Mouse (Mus musculus): ENCODE results near the gene Gng3. TPM values are rescaled to one million over a fixed set of nuclear protein-coding genes. Genes with fewer than 3 reads are reported as not detected.

Gene Gng3
- 32.7 and 80.6 TPM in 2 replicates for polyA plus RNA-seq (2015; fragmentation: Nextera tagmentation; extraction: Ambion mirVana)

DNA sequence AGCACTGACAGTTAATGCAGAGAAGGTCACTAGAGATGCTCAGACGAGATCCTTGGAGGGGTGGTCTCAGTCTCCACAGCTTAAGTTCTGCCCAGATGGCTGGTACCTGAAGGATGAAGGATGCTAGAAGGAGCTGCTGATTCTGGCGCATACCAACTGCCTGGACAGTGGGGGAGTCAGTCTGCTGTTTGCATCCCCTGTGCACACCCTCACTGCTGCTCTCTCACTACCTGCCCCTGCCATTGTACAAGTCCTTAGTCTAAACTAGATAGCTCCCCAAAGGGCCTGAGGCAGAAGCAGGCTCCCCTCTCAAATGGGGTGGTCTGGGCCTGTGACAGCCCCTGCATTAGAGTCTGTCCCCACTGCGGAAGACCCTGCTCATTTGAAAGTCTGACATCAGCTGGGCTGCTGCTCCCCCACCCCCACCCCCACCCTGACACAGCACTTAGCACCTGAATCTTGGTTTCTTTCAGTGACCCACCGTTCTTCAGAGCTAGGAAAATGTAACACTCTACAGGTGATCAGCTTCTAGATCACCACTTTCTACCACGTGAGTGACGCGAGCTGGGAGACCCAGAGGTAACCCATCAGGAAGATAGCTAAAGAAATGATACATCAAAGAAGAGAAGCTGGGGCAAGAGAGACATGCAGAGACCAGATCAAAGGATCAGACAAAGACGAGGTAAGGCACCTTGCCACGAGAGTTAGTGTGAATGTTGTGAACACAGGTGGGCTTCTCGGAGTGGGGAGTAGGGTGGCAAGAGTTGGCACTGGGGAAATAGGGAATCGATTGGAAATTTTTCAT, at the start of gene Gng3:
Gng3 (minus strand) TSS at position 92 of the 805 bp plus-strand sequence.

DNA sequence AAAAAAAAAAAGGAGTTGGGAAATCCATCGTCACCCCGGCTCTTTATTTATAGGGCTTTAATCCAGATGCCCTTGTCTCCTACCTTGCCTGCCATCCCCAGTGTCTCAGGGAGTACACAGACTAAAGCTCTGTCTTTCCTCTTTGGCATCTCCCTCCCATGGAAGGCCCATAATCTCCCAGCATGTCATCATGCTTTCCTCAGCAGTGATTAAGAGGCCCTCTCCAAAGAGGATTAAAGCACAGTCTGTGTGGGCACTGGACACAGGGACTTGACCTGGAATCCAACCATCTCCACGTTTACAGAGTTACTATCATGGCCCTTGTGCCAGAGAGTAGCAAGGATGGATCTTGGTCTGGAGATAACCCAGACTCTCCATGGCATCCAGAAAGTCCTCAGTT, 44.6 kb upstream of the Gng3 start, which contains the start of the genes Lbhd1 and Gm49403:
Lbhd1 (plus strand) TSS at position 117 of the 400 bp plus-strand sequence.
Gm49403 (plus strand) TSS at position 315 of the 400 bp plus-strand sequence.

DNA sequence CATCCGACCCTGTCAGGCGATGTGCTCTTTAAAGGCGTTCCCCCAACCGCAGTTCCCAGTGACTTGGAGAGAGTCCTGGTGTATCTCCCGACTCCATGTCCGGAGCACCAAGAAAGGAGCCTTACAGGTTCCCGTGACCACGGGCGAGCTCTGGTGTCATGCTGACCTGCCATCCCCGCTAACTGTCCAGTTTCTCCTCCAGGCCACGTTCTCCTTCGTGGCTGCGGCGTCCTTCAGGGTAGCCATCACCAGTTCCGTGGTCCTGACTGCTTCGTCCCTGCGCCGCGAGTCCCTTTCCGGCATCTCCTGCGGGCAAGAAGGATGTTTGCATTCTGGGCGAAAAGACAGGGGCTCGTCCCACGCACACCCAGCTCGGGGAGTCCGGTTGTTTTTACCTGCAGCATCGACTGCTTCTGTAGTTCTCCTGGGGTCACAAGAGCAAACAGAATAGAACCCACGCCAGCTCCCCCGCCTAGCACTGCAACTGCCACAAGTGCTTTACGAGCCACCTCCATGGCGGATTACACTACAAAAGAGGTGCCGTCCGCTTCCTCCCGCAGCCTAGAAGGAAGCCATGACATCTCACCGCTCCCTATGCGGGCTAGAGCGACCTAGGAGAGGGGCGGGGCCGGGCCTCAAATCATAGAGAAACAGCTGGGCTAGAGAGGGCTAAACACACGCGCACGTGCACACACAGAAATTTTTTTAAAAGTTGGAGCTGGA, 41.5 kb upstream of the Gng3 start, which contains the start of gene Uqcc3:
Uqcc3 (minus strand) TSS at position 613 of the 723 bp plus-strand sequence.

DNA sequence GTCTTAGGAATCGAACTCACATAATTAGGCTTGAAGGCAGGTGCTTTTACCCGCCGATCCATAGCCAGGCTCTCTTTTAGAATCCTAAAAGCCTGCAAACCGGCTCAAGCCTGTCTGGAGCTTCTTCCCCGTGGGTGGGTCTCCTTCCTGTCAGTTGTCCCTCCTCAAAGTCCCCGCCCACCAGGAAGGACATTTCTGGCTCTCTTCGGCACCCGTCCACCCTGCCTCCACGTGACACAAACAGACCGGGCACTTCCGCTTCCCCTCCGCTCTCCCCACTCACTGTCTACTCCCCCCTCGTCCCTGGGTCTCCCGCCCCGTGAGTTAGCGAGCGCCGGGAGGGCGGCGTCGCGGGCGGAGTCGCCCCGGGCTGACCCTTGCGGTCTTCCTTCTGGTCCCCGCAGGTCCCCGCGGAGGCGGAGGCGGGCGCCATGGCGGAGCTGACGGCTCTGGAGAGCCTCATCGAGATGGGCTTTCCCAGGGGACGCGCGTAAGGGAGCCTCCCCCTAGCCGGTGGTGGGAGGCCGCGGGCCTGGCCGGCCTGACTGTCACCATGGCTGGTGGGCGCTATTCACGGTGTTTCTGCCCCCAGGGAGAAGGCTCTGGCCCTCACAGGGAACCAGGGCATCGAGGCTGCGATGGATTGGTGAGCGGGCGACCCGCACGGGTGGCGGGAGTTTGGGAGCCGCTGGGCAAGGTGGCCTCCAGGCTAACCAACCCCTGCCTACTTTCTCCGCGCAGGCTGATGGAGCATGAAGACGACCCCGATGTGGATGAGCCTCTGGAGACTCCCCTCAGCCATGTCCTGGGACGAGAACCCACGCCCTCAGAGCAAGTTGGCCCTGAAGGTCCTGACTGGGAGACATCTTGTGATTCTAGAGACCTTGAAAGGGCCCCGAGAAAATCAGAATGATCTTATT, 32.5 kb upstream of the Gng3 start, which contains the start of gene Ubxn1:
Ubxn1 (plus strand) TSS at position 230 of the 920 bp plus-strand sequence.

DNA sequence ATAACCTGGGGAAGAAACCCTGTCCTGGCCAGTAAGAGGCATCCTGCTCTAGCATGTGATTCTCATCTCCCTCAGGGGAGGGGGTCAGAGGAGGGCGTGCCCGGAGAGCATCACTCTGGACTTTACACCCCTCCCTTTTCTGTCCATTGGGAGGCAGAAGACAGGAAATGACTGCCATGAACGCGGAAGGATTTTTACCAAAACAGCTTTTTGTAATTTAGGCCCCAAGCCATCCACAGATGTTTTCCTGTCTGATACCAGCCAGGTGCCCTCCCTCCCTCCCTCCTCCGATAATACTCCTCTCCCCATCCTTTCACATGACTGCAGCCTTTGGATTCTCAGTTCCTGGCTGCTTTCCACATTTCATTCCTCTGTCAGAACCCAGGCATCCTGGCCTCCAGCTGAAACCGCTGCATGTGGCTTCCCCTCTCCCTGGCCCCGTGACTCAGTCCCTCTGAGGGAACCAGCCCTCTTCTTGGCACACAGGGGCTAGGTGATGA, 11.5 kb upstream of the Gng3 start, which contains the start of gene Lrrn4cl:
Lrrn4cl (plus strand) TSS at position 367 of the 500 bp plus-strand sequence.

DNA sequence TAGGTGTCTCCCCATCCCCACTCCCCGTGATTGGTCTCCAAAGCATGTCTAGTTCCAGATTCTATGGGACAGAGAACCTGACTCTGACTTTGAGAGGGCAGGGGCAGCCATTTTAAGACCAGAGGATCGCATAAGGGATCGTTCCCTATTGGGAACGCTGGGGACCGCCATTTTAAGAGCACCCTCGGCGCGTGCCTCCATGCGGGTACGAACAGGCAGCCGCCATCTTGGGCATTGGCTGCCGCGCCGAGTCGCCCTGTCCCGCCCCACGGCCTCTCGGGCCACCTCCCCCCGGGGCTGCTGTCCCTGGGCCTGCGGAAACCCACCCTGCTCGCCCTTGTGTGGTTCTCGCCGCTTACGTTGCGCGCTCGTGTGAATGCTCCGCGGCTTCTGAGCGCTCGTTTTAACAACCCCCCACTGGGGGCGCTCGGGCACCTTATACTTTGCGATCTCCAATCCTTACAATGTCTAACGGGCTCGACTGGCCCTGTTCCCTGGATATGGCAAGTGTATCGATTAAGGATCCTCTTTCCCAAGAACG, 1.7 kb downstream of the Gng3 start, which contains the start of gene Bscl2:
Bscl2 (plus strand) TSS at position 217 of the 541 bp plus-strand sequence.

DNA sequence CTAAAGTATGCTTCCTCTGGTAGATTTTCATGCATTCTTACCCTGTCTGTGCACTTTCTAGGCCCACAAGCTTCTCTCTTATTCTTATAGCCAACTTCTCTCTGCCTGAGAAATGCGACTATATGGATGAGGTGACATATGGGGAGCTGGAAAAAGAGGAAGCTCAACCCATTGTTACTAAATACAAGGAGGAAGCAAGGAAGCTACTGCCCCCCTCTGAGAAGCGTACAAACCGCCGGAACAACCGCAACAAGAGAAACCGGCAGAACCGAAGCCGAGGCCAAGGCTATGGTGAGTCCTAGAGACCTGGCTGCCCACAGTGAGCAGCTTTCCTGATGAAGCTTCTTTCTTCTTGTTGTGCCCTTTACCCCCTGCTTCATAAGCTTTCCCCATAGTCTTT, 9.3 kb downstream of the Gng3 start, which contains the start of gene AC129217.1:
AC129217.1 (plus strand) TSS at position 114 of the 400 bp plus-strand sequence.

DNA sequence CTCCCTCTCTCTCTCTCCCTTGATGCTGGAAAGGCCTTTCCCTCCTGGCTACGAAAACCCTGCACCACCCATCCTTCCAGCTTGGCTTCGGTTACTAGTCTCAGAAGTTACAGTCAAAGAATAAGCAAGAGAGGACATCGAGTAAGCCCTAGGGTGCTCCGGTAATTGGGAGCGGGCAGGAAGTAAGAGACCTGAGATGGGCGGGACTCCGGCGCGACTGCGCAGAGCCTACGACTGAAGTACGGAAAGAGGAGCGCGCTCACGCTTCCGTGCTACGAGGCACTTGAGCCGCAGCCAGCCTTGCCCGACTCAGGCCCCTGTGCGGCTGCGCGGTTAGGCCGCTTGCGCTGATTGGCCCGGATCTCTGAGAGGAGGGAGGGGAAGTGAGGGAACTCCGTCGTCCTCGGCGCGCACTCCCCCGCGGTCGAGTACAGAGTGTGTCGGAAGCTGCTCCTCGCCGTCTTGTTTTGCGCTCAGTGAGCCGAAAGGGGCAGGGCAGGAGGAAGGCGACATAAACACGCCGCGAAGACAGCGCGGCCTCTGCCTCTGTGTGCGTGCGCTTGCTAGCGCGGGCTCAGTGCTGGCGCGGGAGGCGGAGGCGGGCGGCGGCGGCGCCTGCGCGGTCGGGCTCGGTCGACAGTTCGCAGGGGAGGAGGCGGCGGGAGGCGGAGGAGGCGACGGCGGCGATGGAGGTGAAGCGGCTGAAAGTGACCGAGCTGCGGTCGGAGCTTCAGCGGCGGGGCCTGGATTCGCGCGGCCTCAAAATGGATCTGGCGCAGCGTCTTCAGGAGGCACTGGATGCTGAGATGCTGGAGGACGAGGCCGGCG, 19.2 kb downstream of the Gng3 start, which contains the start of gene Hnrnpul2:
Hnrnpul2 (plus strand) TSS at position 415 of the 828 bp plus-strand sequence.

DNA sequence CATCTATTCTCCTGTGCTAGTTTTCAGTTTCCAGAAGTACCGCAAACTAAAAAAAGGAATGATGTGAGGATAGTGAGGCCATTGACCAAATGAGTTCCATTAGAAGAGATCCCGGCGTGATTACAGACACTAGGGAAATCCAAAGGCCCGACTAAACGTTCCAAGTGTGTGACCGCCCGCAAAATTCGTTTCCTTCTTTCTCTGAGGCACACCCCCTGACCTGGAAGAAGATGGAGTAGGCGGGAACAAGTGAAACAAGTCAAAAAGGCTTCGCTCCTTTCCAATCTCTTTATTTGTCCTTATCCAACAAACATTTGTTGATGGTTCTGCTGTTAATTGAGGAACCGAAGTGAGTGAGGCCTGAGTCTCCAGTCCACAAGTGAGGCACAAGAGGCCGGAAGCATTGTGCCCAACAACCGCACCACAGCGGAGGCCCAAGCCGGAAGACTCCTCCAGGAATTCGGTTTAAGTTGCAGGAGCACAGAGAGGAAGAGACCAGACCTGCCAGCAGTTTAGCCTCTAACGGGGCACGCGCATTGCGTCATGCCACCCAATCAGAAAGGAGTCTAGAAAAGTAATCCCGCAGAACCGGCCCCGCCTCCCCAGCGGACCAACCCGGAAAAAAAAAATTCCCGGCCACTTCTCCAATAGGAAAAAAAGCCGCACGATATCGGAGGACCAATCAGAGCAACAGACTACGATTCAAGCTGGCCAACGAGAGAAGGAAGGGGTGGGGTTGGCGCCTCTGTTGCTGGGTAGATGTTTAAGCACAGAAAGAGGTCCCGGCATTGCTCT, 20.0 kb downstream of the Gng3 start, which contains the start of gene Ttc9c:
Ttc9c (minus strand) TSS at position 533 of the 795 bp plus-strand sequence.

DNA sequence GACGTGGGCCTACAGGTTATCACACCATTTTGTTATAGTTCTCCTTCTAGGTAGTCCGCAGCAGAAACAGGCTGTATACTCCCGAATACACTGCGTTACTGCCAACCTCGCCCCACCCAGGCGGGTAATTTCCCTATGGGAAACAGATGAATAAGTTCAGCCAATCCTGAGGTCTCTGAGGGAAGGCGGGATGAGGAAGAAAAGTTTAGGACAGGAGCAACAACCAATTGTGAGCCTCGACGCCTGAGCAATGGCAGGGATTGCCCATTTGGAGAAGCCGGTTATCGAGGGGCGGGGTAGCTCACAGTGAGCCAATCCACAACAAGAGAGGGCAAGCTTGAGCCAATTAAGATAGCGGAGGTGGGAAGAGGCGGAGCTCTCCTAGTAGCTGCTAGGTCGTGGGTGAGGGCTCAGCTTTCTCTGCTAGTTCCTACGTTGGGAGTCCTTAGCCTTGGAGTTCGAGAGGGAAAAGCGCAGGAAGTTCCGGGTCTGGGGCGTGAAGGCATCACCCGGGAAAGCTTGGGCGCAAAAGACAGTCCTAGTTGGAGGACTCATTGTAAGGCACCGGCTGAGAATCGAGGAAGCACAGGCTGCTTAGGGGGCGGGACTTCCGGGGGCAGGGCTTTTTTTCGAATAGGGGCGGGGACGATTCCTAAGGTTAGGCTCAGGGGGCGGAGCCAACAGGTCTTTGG, 36.7 kb downstream of the Gng3 start, which contains the start of gene Zbtb3:
Zbtb3 (plus strand) TSS at position 426 of the 692 bp plus-strand sequence.

DNA sequence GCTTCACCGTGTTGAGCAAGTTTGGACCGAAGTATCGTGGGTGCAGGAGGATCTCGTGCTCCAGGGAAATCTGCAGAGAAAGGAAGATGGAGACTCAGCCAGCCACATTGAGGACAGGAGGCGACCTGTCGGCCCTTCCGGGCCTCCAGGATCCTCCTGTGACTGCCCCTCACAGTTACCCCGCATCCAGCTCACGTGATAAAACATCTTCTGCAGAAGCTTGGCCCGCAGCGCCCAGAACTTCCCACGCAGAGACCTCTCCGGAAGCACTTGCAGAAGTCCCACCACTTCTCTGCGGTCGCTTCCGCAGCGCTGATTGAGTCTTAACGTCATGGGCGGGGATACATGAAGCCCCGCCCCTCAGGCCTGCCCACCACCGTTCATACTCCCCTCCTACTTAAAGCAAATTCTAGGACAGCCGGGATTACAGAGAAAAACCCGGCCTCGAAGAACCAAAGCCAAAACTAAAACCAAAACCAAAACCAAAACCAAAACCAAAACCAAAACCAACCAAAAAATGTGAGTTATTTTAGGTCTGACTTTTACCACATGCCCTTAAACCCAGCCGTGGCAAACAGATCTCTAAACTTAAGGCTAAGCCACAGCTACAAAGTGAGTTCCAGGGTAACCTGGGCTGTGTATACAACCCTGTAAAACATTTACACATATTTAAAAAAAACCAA, 40.6 kb downstream of the Gng3 start, which contains the start of gene Polr2g:
Polr2g (minus strand) TSS at position 314 of the 683 bp plus-strand sequence.

Small RNA genes within 50 kb of the gene (microRNA-seq; reads per million reads assigned to microRNA genes)
- not detected for gene Mir5136 (ENCODE audit: borderline replicate concordance, insufficient number of aligned reads)

Other genes starting within 250 kb of the Gng3 start
- 0.18 and 0.49 TPM in 2 replicates for gene Slc22a8, start 247.9 kb downstream of the Gng3 start, polyA plus RNA-seq (2015; fragmentation: Nextera tagmentation; extraction: Ambion mirVana)
- 0.23 and 0.54 TPM in 2 replicates for gene Slc22a6, start 221.2 kb downstream of the Gng3 start, polyA plus RNA-seq (2015; fragmentation: Nextera tagmentation; extraction: Ambion mirVana)
- gene Chrm1, start 175.4 kb downstream of the Gng3 start, polyA plus RNA-seq (2015; fragmentation: Nextera tagmentation; extraction: Ambion mirVana), result 0.91 and 2.2 TPM in 2 replicates
- gene Slc3a2, start 115.8 kb downstream of the Gng3 start, polyA plus RNA-seq (2015; fragmentation: Nextera tagmentation; extraction: Ambion mirVana), result 83.1 and 141 TPM in 2 replicates
- 55.6 and 64.3 TPM in 2 replicates for gene Wdr74, start 103.4 kb downstream of the Gng3 start, polyA plus RNA-seq (2015; fragmentation: Nextera tagmentation; extraction: Ambion mirVana)
- not detected in 2 replicates for gene 1700092M07Rik, start 98.5 kb downstream of the Gng3 start, polyA plus RNA-seq (2015; fragmentation: Nextera tagmentation; extraction: Ambion mirVana)
- 85.3 and 122 TPM in 2 replicates for gene Stx5a, start 97.8 kb downstream of the Gng3 start, polyA plus RNA-seq (2015; fragmentation: Nextera tagmentation; extraction: Ambion mirVana)
- gene Nxf1, start 82.1 kb downstream of the Gng3 start, polyA plus RNA-seq (2015; fragmentation: Nextera tagmentation; extraction: Ambion mirVana), result 57.3 and 70.5 TPM in 2 replicates
- 187 and 192 TPM in 2 replicates for gene Tmem223, start 68.2 kb downstream of the Gng3 start, polyA plus RNA-seq (2015; fragmentation: Nextera tagmentation; extraction: Ambion mirVana)
- gene Tmem179b, start 64.7 kb downstream of the Gng3 start, polyA plus RNA-seq (2015; fragmentation: Nextera tagmentation; extraction: Ambion mirVana), result 117 and 159 TPM in 2 replicates
- gene Taf6l, start 52.8 kb downstream of the Gng3 start, polyA plus RNA-seq (2015; fragmentation: Nextera tagmentation; extraction: Ambion mirVana), result 14.0 and 14.5 TPM in 2 replicates
- gene Polr2g, start 40.6 kb downstream of the Gng3 start, polyA plus RNA-seq (2015; fragmentation: Nextera tagmentation; extraction: Ambion mirVana), result 250 and 252 TPM in 2 replicates
- gene Zbtb3, start 36.6 kb downstream of the Gng3 start, polyA plus RNA-seq (2015; fragmentation: Nextera tagmentation; extraction: Ambion mirVana), result 3.5 and 3.7 TPM in 2 replicates
- gene Ttc9c, start 19.9 kb downstream of the Gng3 start, polyA plus RNA-seq (2015; fragmentation: Nextera tagmentation; extraction: Ambion mirVana), result 19.5 and 25.9 TPM in 2 replicates
- gene Hnrnpul2, start 19.2 kb downstream of the Gng3 start, polyA plus RNA-seq (2015; fragmentation: Nextera tagmentation; extraction: Ambion mirVana), result 2.6 and 4.1 TPM in 2 replicates
- gene AC129217.1, start 9.4 kb downstream of the Gng3 start, polyA plus RNA-seq (2015; fragmentation: Nextera tagmentation; extraction: Ambion mirVana), result not detected in 2 replicates
- gene Bscl2, start 1.7 kb downstream of the Gng3 start, polyA plus RNA-seq (2015; fragmentation: Nextera tagmentation; extraction: Ambion mirVana), result 50.5 and 77.3 TPM in 2 replicates
- 15.3 and 22.8 TPM in 2 replicates for gene Lrrn4cl, start 11.6 kb upstream of the Gng3 start, polyA plus RNA-seq (2015; fragmentation: Nextera tagmentation; extraction: Ambion mirVana)
- gene Ubxn1, start 32.3 kb upstream of the Gng3 start, polyA plus RNA-seq (2015; fragmentation: Nextera tagmentation; extraction: Ambion mirVana), result 177 and 268 TPM in 2 replicates
- gene Uqcc3, start 41.7 kb upstream of the Gng3 start, polyA plus RNA-seq (2015; fragmentation: Nextera tagmentation; extraction: Ambion mirVana), result 120 and 130 TPM in 2 replicates
- 69.8 and 70.7 TPM in 2 replicates for gene Lbhd1, start 44.5 kb upstream of the Gng3 start, polyA plus RNA-seq (2015; fragmentation: Nextera tagmentation; extraction: Ambion mirVana)
- gene Gm49403, start 44.7 kb upstream of the Gng3 start, polyA plus RNA-seq (2015; fragmentation: Nextera tagmentation; extraction: Ambion mirVana), result not detected in 2 replicates
- gene 1810009A15Rik, start 49.7 kb upstream of the Gng3 start, polyA plus RNA-seq (2015; fragmentation: Nextera tagmentation; extraction: Ambion mirVana), result 76.8 and 83.8 TPM in 2 replicates
- not detected in 2 replicates for gene Gm49416, start 49.7 kb upstream of the Gng3 start, polyA plus RNA-seq (2015; fragmentation: Nextera tagmentation; extraction: Ambion mirVana)
- gene Ints5, start 53.8 kb upstream of the Gng3 start, polyA plus RNA-seq (2015; fragmentation: Nextera tagmentation; extraction: Ambion mirVana), result 15.9 and 19.0 TPM in 2 replicates
- gene Ganab, start 58.9 kb upstream of the Gng3 start, polyA plus RNA-seq (2015; fragmentation: Nextera tagmentation; extraction: Ambion mirVana), result 35.9 and 58.5 TPM in 2 replicates
- 35.8 and 37.6 TPM in 2 replicates for gene B3gat3, start 81.2 kb upstream of the Gng3 start, polyA plus RNA-seq (2015; fragmentation: Nextera tagmentation; extraction: Ambion mirVana)
- 10.2 and 10.6 TPM in 2 replicates for gene Rom1, start 90.2 kb upstream of the Gng3 start, polyA plus RNA-seq (2015; fragmentation: Nextera tagmentation; extraction: Ambion mirVana)
- gene Eml3, start 90.4 kb upstream of the Gng3 start, polyA plus RNA-seq (2015; fragmentation: Nextera tagmentation; extraction: Ambion mirVana), result 22.1 and 29.4 TPM in 2 replicates
- gene Mta2, start 102.7 kb upstream of the Gng3 start, polyA plus RNA-seq (2015; fragmentation: Nextera tagmentation; extraction: Ambion mirVana), result 62.8 and 87.3 TPM in 2 replicates
- gene Tut1, start 114.7 kb upstream of the Gng3 start, polyA plus RNA-seq (2015; fragmentation: Nextera tagmentation; extraction: Ambion mirVana), result 11.2 and 17.6 TPM in 2 replicates
- 168 and 205 TPM in 2 replicates for gene Eef1g, start 127.8 kb upstream of the Gng3 start, polyA plus RNA-seq (2015; fragmentation: Nextera tagmentation; extraction: Ambion mirVana)
- 33.6 and 44.4 TPM in 2 replicates for gene Ahnak, start 150.1 kb upstream of the Gng3 start, polyA plus RNA-seq (2015; fragmentation: Nextera tagmentation; extraction: Ambion mirVana)
- gene Scgb1a1, start 248.8 kb upstream of the Gng3 start, polyA plus RNA-seq (2015; fragmentation: Nextera tagmentation; extraction: Ambion mirVana), result 17.1 and 23.9 TPM in 2 replicates

Data from adrenal gland, postnatal 0 days (tissue).